Mouse (Mus musculus) leukemia stem cell, adult 10-12 weeks (primary cell): ENCODE measurements around the gene Id1. TPM values are rescaled to one million over a fixed set of nuclear protein-coding genes. Genes with fewer than 3 reads are reported as not detected.

Source experiments
- polyA plus RNA-seq: library from polyadenylated mRNA; stranded (reverse); fragments of >175 nt; gene quantifications from 2 replicates; pipeline ENCODE4 v1.2.3, GENCODE M21; 2012; ENCODE audit warnings: low replicate concordance

The Id1 gene
- 2.9 and 6.2 TPM in 2 replicates for polyA plus RNA-seq

GRCm38 (mm10) chr2:152736090-152736601 is at the start of gene Id1:
Gene Id1 (plus strand): TSS chr2:152736251.

GRCm38 (mm10) chr2:152686806-152687267 is 49.2 kb upstream of the Id1 start, which contains the start of gene Mcts2:
Gene Mcts2 (plus strand): TSS chr2:152687035.

GRCm38 (mm10) chr2:152753944-152754711 is 18.1 kb downstream of the Id1 start, which contains the start of gene Cox4i2:
Gene Cox4i2 (plus strand): TSS chr2:152754173.

Other genes starting within 250 kb of the Id1 start
- gene Defb22, start 246.1 kb upstream of the Id1 start, polyA plus RNA-seq, result not detected in 2 replicates
- not detected in 2 replicates for gene Defb26, start 224.6 kb upstream of the Id1 start, polyA plus RNA-seq
- gene Defb28, start 218.0 kb upstream of the Id1 start, polyA plus RNA-seq, result not detected in 2 replicates
- gene Defb29, start 196.2 kb upstream of the Id1 start, polyA plus RNA-seq, result not detected in 2 replicates
- gene Gm17416, start 166.9 kb upstream of the Id1 start, polyA plus RNA-seq, result not detected in 2 replicates
- not detected in 2 replicates for gene Defb21, start 163.5 kb upstream of the Id1 start, polyA plus RNA-seq
- gene Defb19, start 155.9 kb upstream of the Id1 start, polyA plus RNA-seq, result not detected in 2 replicates
- not detected in 2 replicates for gene Defb45, start 136.9 kb upstream of the Id1 start, polyA plus RNA-seq
- not detected in 2 replicates for gene Defb36, start 131.9 kb upstream of the Id1 start, polyA plus RNA-seq
- not detected in 2 replicates for gene Defb25, start 113.2 kb upstream of the Id1 start, polyA plus RNA-seq
- 0.80 and 2.1 TPM in 2 replicates for gene Rem1, start 109.3 kb upstream of the Id1 start, polyA plus RNA-seq
- gene H13, start 66.8 kb upstream of the Id1 start, polyA plus RNA-seq, result 109 and 191 TPM in 2 replicates
- 2.2 TPM in 1 of 2 replicates, not detected in the other for gene Mcts2, start 49.2 kb upstream of the Id1 start, polyA plus RNA-seq
- 0.35 TPM in 1 of 2 replicates, not detected in the other for gene Cox4i2, start 17.9 kb downstream of the Id1 start, polyA plus RNA-seq
- 97.0 and 169 TPM in 2 replicates for gene Bcl2l1, start 95.5 kb downstream of the Id1 start, polyA plus RNA-seq
- 9.2 and 11.6 TPM in 2 replicates for gene Tpx2, start 111.7 kb downstream of the Id1 start, polyA plus RNA-seq
- not detected in 2 replicates for gene Mylk2, start 175.1 kb downstream of the Id1 start, polyA plus RNA-seq
- gene Foxs1, start 197.0 kb downstream of the Id1 start, polyA plus RNA-seq, result 0.32 and 1.1 TPM in 2 replicates
- not detected in 2 replicates for gene Dusp15, start 215.4 kb downstream of the Id1 start, polyA plus RNA-seq
- 0.18 TPM in 1 of 2 replicates, not detected in the other for gene Ttll9, start 226.2 kb downstream of the Id1 start, polyA plus RNA-seq